Mouse (Mus musculus) bone marrow macrophage, adult 2 months (primary cell): ENCODE data around the gene Kif1b.

Source experiments
- CTCF ChIP-seq: IDR thresholded peaks from 2 replicates; pipeline ENCODE4 v1.5.1; 2012; ENCODE audit warnings: low read depth, mild to moderate bottlenecking, low read length, moderate library complexity
- POLR2A ChIP-seq: IDR thresholded peaks from 2 replicates; pipeline ENCODE4 v1.6.1; 2012; ENCODE audit warnings: mild to moderate bottlenecking, low read depth, low read length, borderline replicate concordance

DNA sequence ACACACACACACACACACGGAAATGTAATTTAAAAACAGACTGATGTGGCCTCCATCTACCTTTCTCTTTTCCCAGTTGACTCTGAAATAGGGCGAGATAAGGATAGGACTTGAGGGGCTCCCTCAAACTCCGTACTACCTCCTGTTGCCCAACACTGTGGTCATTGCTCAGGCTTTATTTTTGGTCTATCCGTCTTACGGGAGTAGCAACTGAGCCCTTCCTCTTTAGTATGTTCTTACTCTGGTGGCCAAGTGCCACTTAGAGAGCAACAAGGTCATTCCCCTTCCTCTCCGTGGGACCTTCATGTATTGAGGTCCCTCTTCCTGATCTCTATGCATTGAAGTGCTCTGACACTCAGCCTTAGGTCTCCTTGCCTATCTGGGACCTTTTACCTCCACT, 133.8 kb downstream of the Kif1b start:
- no peak for TF ChIP-seq POLR2A
- TF ChIP-seq CTCF: no peak
